Mouse (Mus musculus) duodenum, adult 2 months (tissue): Measurements from ENCODE around the gene Plod2. TPM values are rescaled to one million over a fixed set of nuclear protein-coding genes. Genes with fewer than 3 reads are reported as not detected.

ENCODE experiments used
- polyA plus RNA-seq: library from polyadenylated mRNA; depleted of rRNA; stranded (reverse); fragments of >200 nt; gene quantifications from 2 replicates; pipeline ENCODE4 v1.2.3, GENCODE M21; 2012; ENCODE audit warnings: low replicate concordance; rRNA removed

Gene Plod2
- polyA plus RNA-seq: 0.50 and 1.7 TPM in 2 replicates

GRCm38 (mm10) chr9:92541977-92542561, at the start of gene Plod2:
Gene Plod2 (plus strand): TSS chr9:92542223.

Other genes with a start within 250 kb of the Plod2 start
- gene 1700057G04Rik, start 232.8 kb upstream of the Plod2 start, polyA plus RNA-seq: not detected in 2 replicates
- gene Plscr4, start 84.8 kb upstream of the Plod2 start, polyA plus RNA-seq: 1.8 and 3.0 TPM in 2 replicates